Mouse (Mus musculus) MEL (cell line): ENCODE results near the gene Lamtor5. TPM values are rescaled to one million over a fixed set of nuclear protein-coding genes. Genes with fewer than 3 reads are reported as not detected.

Experiments used
- DNase-seq: peaks from one replicate; pipeline ENCODE4 v3.0.0; 2011; ENCODE audit warnings: low read depth, low spot score
- H3K27ac ChIP-seq: 2 replicates; pipeline ENCODE4 v1.5.1; 2012; ENCODE audit warnings: low read depth, mild to moderate bottlenecking, control low read depth, low read length, moderate library complexity; ENCODE audit not compliant: control insufficient read depth
- H3K27me3 ChIP-seq, 2 experiments: fragments of 150-350 bp in 1 of 2; sonication (generic) in 1 of 2; 2 replicates each; pipeline ENCODE4 v1.6.1; 2012; ENCODE audit warnings: low read length in 2 of 2, mild to moderate bottlenecking in 2 of 2, improper control_type of control experiment in 1 of 2, moderate library complexity in 1 of 2; ENCODE audit not compliant: insufficient read depth in 2 of 2, control insufficient read depth in 1 of 2
- H3K36me3 ChIP-seq, 2 experiments: 2 replicates each; pipeline ENCODE4 v1.6.1; 2012 to 2014; ENCODE audit warnings: low read length in 2 of 2, improper control_type of control experiment in 1 of 2, inconsistent platforms in 1 of 2, mild to moderate bottlenecking in 1 of 2; ENCODE audit not compliant: insufficient read depth in 2 of 2, control insufficient read depth in 1 of 2
- H3K4me1 ChIP-seq, 2 experiments: fragments of 150-350 bp in 1 of 2; sonication (generic) in 1 of 2; 2 replicates each; pipeline ENCODE4 v1.6.1; 2012; ENCODE audit warnings: low read length in 2 of 2, improper control_type of control experiment in 1 of 2, mild to moderate bottlenecking in 1 of 2; ENCODE audit not compliant: insufficient read depth in 2 of 2, control insufficient read depth in 1 of 2
- H3K4me3 ChIP-seq, 2 experiments: fragments of 150-350 bp in 1 of 2; sonication (generic) in 1 of 2; 2 replicates each; pipeline ENCODE4 v1.5.1; 2012; ENCODE audit warnings: low read depth in 2 of 2, low read length in 2 of 2, mild to moderate bottlenecking in 2 of 2, moderate library complexity in 2 of 2, control low read depth in 1 of 2, improper control_type of control experiment in 1 of 2; ENCODE audit not compliant: control insufficient read depth in 1 of 2, insufficient read depth in 1 of 2
- H3K79me2 ChIP-seq: 2 replicates; pipeline ENCODE4 v1.6.1; 2012; ENCODE audit warnings: mild to moderate bottlenecking, low read length, moderate library complexity; ENCODE audit not compliant: control insufficient read depth, poor library complexity, insufficient read depth
- H3K9ac ChIP-seq: 2 replicates; pipeline ENCODE4 v1.6.1; 2012; ENCODE audit warnings: low read depth, mild to moderate bottlenecking, control low read depth, low read length, moderate library complexity; ENCODE audit not compliant: control insufficient read depth, poor library complexity, severe bottlenecking
- H3K9me3 ChIP-seq: fragments of 150-350 bp; sonication (generic); replicated peaks from 2 replicates; pipeline ENCODE4 v1.6.1; 2012; ENCODE audit warnings: mild to moderate bottlenecking, low read length, improper control_type of control experiment, moderate library complexity; ENCODE audit not compliant: insufficient read depth
- CHD1 ChIP-seq: IDR thresholded peaks from 2 replicates; pipeline ENCODE4 v1.6.1; 2012; ENCODE audit warnings: low read depth, mild to moderate bottlenecking, inconsistent platforms, low read length, improper control_type of control experiment
- E2F4 ChIP-seq: IDR thresholded peaks from 2 replicates; pipeline ENCODE4 v1.6.1; 2011; ENCODE audit warnings: low read depth, low read length, improper control_type of control experiment, borderline replicate concordance
- ELF1 ChIP-seq: IDR thresholded peaks from 2 replicates; pipeline ENCODE4 v1.6.1; 2014; ENCODE audit warnings: low read depth, mild to moderate bottlenecking, inconsistent platforms, low read length, improper control_type of control experiment, moderate library complexity
- EP300 ChIP-seq, 2 experiments: IDR thresholded peaks; 2 replicates each; pipeline ENCODE4 v1.6.1; 2011; ENCODE audit warnings: improper control_type of control experiment in 2 of 2, low read length in 2 of 2, low read depth in 1 of 2, mild to moderate bottlenecking in 1 of 2
- HCFC1 ChIP-seq: IDR thresholded peaks from 2 replicates; pipeline ENCODE4 v1.6.1; 2012; ENCODE audit warnings: low read depth, mild to moderate bottlenecking, inconsistent platforms, low read length, improper control_type of control experiment, moderate library complexity
- JUND ChIP-seq: IDR thresholded peaks from 2 replicates; pipeline ENCODE4 v1.6.1; 2011; ENCODE audit warnings: low read depth, mild to moderate bottlenecking, improper control_type of control experiment, low read length
- MAFK ChIP-seq: IDR thresholded peaks from 2 replicates; pipeline ENCODE4 v1.6.1; 2011; ENCODE audit warnings: low read depth, mild to moderate bottlenecking, low read length, improper control_type of control experiment, borderline replicate concordance
- MAX ChIP-seq: IDR thresholded peaks from 2 replicates; pipeline ENCODE4 v1.6.1; 2011; ENCODE audit warnings: low read length, improper control_type of control experiment
- MYB ChIP-seq: IDR thresholded peaks from 2 replicates; pipeline ENCODE4 v1.6.1; 2011; ENCODE audit warnings: mild to moderate bottlenecking, low read depth, low read length, improper control_type of control experiment
- MYC ChIP-seq: IDR thresholded peaks from 2 replicates; pipeline ENCODE4 v1.6.1; 2011; ENCODE audit warnings: low read depth, mild to moderate bottlenecking, low read length, improper control_type of control experiment, moderate library complexity
- POLR2A ChIP-seq, 2 experiments: IDR thresholded peaks; 2 replicates each; pipeline ENCODE4 v1.6.1; 2011 to 2012; ENCODE audit warnings: low read length in 2 of 2, mild to moderate bottlenecking in 2 of 2, control low read depth in 1 of 2, improper control_type of control experiment in 1 of 2, low read depth in 1 of 2, moderate library complexity in 1 of 2; ENCODE audit not compliant: control insufficient read depth in 1 of 2, insufficient read depth in 1 of 2, poor library complexity in 1 of 2
- POLR2AphosphoS5 ChIP-seq: IDR thresholded peaks from 2 replicates; pipeline ENCODE4 v1.6.1; 2012; ENCODE audit warnings: low read depth, borderline replicate concordance, mild to moderate bottlenecking, inconsistent platforms, low read length, moderate library complexity, mixed read lengths
- RAD21 ChIP-seq: IDR thresholded peaks from 2 replicates; pipeline ENCODE4 v1.6.1; 2011; ENCODE audit warnings: mild to moderate bottlenecking, low read depth, low read length, improper control_type of control experiment
- SIN3A ChIP-seq: IDR thresholded peaks from 2 replicates; pipeline ENCODE4 v1.6.1; 2012; ENCODE audit warnings: low read length, improper control_type of control experiment, inconsistent platforms
- SMC3 ChIP-seq: IDR thresholded peaks from 2 replicates; pipeline ENCODE4 v1.6.1; 2011; ENCODE audit warnings: low read depth, low read length, improper control_type of control experiment
- TAL1 ChIP-seq: IDR thresholded peaks from 2 replicates; pipeline ENCODE4 v1.6.1; 2012; ENCODE audit warnings: mild to moderate bottlenecking, inconsistent platforms, low read length, moderate library complexity, mixed read lengths
- UBTF ChIP-seq: IDR thresholded peaks from 2 replicates; pipeline ENCODE4 v1.6.1; 2012; ENCODE audit warnings: low read depth, mild to moderate bottlenecking, inconsistent platforms, low read length, improper control_type of control experiment, moderate library complexity, borderline replicate concordance; ENCODE audit not compliant: insufficient read depth
- USF1 ChIP-seq: IDR thresholded peaks from 2 replicates; pipeline ENCODE4 v1.6.1; 2014; ENCODE audit warnings: low read depth, mild to moderate bottlenecking, inconsistent platforms, low read length, improper control_type of control experiment, moderate library complexity
- USF2 ChIP-seq, 2 experiments: IDR thresholded peaks; 2 replicates each; pipeline ENCODE4 v1.6.1; 2011 to 2012; ENCODE audit warnings: improper control_type of control experiment in 2 of 2, low read length in 2 of 2, borderline replicate concordance in 1 of 2, inconsistent platforms in 1 of 2, low read depth in 1 of 2, mild to moderate bottlenecking in 1 of 2; ENCODE audit not compliant: insufficient read depth in 1 of 2
- ZMIZ1 ChIP-seq: IDR thresholded peaks from 2 replicates; pipeline ENCODE4 v1.6.1; 2012; ENCODE audit warnings: low read depth, mild to moderate bottlenecking, inconsistent platforms, low read length, improper control_type of control experiment, moderate library complexity
- ZNF384 ChIP-seq: IDR thresholded peaks from 2 replicates; pipeline ENCODE4 v1.6.1; 2012; ENCODE audit warnings: low read depth, mild to moderate bottlenecking, inconsistent platforms, low read length, improper control_type of control experiment
- polyA plus RNA-seq, 2 experiments: library from polyadenylated mRNA; stranded (reverse) in 1 of 2; unstranded in 1 of 2; fragments of >175 nt in 1 of 2; fragments of >200 nt in 1 of 2; gene quantifications; 2 replicates each; pipeline versions ENCODE4 v1.2.1 to v1.2.4; 2012; ENCODE audit warnings: low replicate concordance in 2 of 2, low read depth in 1 of 2; ENCODE audit not compliant: insufficient read length in 2 of 2, insufficient read depth in 1 of 2, missing spikeins in 1 of 2
- total RNA-seq: library from RNA; depleted of rRNA; stranded (reverse); fragments of 300-350 nt; gene quantifications from 2 replicates; pipeline ENCODE4 v1.2.3, GENCODE M21; 2012

The Lamtor5 gene
- total and polyA plus RNA-seq, 3 experiments = 104 to 170 (median 129) TPM

DNA sequence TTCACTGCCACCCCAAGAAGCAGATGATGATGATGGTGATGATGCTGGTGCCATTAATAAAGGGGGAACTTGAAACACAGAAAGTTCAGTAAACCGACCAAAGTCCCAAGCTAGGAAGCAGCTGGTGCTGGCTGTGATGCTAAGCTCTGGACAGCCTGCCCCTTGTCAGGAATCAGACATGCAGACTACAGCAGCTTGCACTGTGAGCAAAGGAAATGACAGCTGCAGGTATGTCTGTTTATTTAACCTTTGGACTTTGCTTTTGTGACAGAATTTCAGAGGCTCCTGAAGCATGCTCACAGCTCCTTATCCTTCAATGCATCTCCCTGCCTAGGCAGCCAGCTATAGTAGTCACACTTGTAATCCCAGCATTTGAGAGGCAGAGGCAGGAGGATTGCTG, 48.1 kb upstream of the Lamtor5 start, which contains the start of gene A630076J17Rik:
A630076J17Rik (plus strand) TSS at position 88 of the 400 bp plus-strand sequence.
- Histone ChIP-seq H3K79me2 (no peaks in the 10 kb centered on the region), H3K27me3 (no peaks in the 10 kb centered on the region), H3K9me3 (no peaks in the 10 kb centered on the region), H3K36me3 (no peaks in the 10 kb centered on the region), H3K9ac (no peak within 1 kb of the TSS), H3K27ac (no peak within 1 kb of the TSS), H3K4me1 (no peaks in the 10 kb centered on the region), H3K4me3 (no peak within 1 kb of the TSS)
- DNase-seq = no peak
- TF ChIP-seq HCFC1 (no peak), USF1 (no peak), EP300 (IDR thresholded peaks at IDR 0.05; ENCODE audit: low read depth in 1 of 2, low read length in 2 of 2) (no peak), ZNF384 (no peak), USF2 (IDR thresholded peaks at IDR 0.05; ENCODE audit: borderline replicate concordance in 1 of 2, insufficient read depth in 1 of 2, low read depth in 1 of 2, low read length in 2 of 2) (no peak), MAFK (no peak), MYC (no peak), SMC3 (no peak), ZMIZ1 (no peak), TAL1 (no peak), SIN3A (no peak), MAX (no peak), MYB (no peak), POLR2AphosphoS5 (no peak), E2F4 (no peak), ELF1 (no peak), JUND (no peak), POLR2A (IDR thresholded peaks at IDR 0.05; ENCODE audit: control insufficient read depth in 1 of 2, insufficient read depth in 1 of 2, low read depth in 1 of 2, low read length in 2 of 2, poor library complexity in 1 of 2) (no peak), RAD21 (no peak), CHD1 (no peak)

DNA sequence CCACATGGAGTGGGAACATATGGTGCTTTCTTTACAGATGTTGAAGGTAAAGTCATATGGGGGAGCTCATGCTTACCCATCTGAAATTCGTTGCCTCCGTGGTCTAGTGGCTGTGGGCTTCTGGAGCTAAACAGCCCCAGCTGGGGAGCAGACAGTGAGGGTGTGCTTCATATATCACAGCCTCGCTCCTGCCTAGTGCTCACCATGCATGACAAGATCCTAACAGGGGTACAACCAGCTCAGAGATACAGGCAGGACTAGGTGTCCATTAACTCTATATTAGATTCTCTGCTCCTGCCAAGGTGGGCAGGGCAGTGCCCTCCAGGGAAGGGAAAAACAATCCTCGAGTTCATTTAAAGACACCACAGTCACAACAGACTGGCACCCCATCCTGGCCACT, 47.5 kb upstream of the Lamtor5 start:
- no peak for TF ChIP-seq USF1
- no peak for TF ChIP-seq RAD21
- TF ChIP-seq UBTF = no peak
- TF ChIP-seq MYB = no peak
- TF ChIP-seq SIN3A = no peak
- no peaks in the 10 kb centered on the region for H3K9me3 ChIP-seq
- no peak overlapping the region for H3K27ac ChIP-seq
- H3K79me2 ChIP-seq = no peaks in the 10 kb centered on the region
- DNase-seq = no peak
- H3K4me3 ChIP-seq = no peak overlapping the region
- no peaks in the 10 kb centered on the region for H3K27me3 ChIP-seq
- no peaks in the 10 kb centered on the region for H3K4me1 ChIP-seq
- no peak overlapping the region for H3K9ac ChIP-seq
- H3K36me3 ChIP-seq = no peaks in the 10 kb centered on the region
